Mouse (Mus musculus) gastrocnemius, adult 8-10 months (tissue): ENCODE data around the gene Mrpl50. TPM values are rescaled to one million over a fixed set of nuclear protein-coding genes. Genes with fewer than 3 reads are reported as not detected.

Experiments
- DNase-seq, 2 experiments: peaks; one replicate each; pipeline ENCODE4 v3.0.0; 2022; ENCODE audit warnings: low spot score in 2 of 2
- total RNA-seq, 4 experiments: library from RNA; stranded (reverse); gene quantifications; 2 replicates each; pipeline ENCODE4 v1.2.4; 2022

The Mrpl50 gene
- 10 to 100 TPM; 27.9 to 31.9 (median 31.3) TPM for total RNA-seq

DNA sequence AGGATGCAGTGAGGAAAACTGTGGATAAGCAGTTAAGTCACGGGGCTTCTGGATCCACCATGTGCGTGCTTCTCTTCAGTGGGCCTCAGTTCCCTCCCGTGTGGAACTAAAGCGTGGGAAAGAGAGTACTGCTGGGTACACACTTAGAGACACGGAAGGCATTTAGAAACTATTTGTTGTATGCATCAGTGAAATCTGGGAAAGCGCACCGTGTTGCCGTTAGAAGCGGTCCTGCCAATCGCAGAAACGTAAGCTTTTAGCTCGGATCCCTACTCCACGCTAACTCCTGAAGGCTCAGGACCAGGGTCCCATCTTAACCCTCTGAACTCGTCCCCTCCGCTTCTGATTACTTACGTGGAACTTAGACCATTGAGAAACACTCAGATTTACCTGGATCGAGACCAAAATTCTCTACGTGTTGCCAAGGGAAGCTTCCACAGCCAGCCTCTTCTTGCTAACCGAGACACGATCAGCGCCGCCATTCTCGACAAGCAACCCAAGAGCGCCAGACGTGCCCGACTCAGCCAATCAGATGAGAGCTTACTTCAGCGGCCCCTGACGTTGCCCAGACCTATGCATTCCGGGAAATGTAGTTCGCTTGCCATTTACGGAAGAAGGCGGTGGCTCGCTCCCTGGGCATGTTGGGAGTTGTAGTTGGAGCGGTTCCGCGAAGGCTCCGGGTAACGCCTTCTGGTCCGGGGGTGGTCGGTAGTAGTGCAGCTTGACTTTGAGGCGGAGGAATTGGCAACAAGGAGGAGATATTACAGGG lies at the start of gene Mrpl50, which contains the start of gene Zfp189:
Mrpl50 (minus strand) TSS at position 522 of the 769 bp plus-strand sequence.
Zfp189 (plus strand) TSS at position 605 of the 769 bp plus-strand sequence.
- peak; percentile 88 to 91 for DNase-seq

DNA sequence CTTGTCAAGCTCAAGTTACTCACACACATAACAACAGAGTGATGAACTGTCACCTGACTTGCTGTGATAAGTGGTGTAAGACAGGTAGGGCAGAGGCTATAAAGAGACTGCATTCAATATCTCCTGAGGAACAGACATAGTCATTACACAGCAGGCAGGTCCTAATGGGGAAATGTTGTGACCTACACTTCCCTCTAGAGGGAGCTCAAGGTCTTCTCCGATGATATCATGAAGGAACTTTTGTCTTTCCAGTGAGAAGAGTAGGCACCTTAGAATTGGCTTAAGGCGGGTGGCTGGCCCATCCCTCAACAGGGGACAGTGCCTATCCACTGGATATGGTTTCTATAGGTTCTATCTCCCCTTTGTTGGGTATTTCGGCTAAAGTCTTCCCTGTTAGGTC lies 46.7 kb upstream of the Mrpl50 start:
- peak; percentile 25 to 32 for DNase-seq

DNA sequence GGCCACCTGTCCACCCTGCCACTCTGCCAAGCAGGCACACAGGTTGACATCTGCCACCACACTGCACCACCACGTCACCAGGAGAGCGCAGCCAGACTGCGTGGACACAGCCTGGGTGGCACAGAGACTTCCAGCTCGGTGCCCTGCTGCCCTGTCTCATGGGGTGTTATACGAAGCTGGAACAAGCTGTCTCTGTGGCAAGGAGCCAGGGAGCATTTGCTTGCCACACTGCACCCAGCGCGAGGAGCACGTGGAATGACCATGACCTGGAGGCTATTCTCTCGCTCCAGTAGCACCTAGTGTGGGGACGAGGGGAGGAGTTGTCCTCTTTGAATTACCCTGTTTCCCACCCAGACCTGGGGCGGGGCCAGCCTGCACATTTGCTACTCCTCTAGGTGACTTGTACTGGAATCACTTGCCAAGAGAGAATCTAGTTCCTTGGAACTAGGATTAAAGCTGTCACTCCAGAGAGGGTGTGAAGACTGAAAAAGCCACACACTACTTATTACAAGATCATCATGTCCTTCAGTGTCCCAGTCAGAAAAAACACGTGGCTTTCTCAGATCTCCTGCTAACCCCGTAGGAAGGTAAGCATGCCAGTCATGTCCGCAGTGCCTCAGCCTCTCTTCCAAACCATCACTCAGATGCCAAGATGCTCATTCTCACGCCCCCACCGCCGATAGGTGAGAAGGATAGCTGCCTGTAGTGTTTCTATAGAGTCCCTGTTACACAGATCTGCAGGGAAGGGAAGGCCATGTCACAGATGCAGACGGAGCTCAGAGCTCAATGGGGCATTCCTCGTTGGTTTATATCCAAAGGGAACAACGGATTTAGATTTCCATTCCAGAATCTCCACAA lies 39.3 kb upstream of the Mrpl50 start:
- DNase-seq = peak; percentile 80 to 85

DNA sequence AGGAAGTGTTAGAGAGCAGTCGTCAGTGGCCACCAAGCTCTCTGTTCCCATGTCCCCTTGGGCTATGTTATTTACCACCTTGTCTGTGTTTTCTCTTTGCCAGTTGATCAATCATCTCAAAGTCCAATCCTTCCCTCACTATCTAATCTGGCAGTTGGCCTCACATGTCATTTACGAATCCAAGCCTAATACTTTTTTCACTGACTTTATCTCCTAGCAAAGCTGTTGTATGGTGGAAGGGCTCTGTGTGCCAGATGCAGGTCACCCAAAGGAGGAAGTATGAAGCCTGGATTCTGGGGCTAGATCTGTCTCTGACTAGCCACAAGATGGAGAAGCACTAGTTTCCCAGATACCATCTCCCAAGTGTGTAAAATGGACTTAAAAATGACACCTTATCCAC lies 37.3 kb upstream of the Mrpl50 start:
- DNase-seq = no peak

DNA sequence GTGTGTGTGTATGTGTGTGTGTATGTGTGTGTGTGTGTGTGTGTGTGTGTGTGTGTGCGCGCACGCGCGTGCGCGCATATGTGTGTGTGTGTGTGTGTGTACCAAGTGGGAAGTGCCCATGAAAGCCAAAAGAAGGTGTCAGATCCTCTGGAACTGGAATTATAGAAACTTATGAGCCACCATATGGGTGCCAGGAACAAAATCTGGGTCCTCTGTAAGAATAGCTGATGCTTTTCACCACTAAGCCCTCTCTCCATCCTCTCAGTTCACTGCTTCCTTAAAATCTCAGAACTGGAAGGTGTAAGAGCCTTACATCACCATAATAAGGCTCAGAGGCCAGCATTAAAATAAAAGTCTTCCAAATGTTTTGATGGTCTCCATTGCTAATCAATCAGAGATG lies 36.5 kb upstream of the Mrpl50 start:
- DNase-seq = no peak

DNA sequence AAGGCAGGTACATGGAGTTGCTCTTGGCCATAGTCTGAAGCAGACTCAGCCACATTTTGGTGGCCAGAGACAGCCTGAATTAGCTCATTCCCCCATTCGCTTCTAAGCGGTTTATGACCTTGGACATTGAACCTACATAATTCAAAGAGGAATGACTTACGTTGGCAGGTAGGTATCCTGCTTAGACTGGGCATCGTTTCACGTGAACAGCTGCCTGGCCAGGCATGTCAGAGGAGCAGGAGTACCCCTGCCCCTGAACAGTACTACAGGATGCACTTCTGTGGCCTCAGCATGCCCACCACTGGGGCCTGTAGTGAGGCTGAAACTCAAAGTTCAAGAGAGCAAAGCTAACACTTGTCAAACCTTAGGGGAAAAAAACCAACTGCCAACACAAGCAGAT lies 32.5 kb upstream of the Mrpl50 start:
- DNase-seq = no peak

DNA sequence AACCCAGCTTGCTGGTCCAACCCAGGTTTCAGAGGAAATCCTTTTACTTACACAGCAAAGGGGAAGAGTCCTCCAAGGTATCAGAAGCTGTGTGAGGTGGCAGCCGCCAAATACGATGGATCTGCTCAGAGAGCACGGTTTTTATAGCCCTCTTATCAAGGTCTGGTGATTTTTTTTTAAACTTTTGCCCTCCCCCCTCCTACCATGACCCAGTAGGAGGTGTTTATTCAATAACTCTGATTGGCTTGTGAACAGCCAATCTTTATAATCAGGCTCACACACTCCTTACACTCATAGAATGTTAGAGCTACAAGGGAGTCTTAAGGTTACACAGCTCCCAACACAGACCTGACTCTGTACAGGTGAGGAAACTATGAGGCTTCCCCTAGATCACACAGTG lies 28.5 kb upstream of the Mrpl50 start, which contains the start of gene Aldob:
Aldob (minus strand) TSS at position 164 of the 400 bp plus-strand sequence.
- DNase-seq = no peak

DNA sequence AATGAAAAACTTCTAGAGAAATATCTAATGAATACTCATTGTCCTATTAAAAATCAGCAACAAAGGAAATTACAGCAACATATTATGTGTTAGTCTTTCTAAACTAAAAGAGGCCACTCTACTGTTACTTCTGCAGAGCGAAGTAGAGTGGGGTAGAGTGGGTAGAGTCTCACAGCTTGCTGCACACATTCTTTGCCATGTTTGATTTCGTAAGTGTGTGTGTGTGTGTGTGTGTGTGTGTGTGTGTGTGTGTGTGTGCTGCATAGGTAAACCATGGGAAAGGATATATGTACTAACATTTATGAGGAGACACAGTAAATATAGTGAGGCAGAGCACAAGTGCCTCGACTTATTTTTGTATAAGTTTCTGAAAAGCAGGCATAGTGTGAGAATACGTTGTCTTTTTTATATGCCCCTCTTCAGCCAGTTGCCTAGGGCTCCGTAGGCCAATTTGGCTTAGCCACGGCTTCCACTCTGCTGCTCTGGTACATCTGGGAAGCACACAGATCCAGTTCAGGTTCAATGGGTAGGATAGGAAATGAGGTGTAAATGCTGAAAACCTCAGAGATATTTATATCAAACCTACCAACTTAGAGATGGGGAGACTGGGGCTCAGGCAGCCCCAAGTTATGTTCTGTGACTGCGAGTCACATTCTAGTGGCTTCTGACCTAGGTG lies 26.8 kb upstream of the Mrpl50 start:
- no peak for DNase-seq

DNA sequence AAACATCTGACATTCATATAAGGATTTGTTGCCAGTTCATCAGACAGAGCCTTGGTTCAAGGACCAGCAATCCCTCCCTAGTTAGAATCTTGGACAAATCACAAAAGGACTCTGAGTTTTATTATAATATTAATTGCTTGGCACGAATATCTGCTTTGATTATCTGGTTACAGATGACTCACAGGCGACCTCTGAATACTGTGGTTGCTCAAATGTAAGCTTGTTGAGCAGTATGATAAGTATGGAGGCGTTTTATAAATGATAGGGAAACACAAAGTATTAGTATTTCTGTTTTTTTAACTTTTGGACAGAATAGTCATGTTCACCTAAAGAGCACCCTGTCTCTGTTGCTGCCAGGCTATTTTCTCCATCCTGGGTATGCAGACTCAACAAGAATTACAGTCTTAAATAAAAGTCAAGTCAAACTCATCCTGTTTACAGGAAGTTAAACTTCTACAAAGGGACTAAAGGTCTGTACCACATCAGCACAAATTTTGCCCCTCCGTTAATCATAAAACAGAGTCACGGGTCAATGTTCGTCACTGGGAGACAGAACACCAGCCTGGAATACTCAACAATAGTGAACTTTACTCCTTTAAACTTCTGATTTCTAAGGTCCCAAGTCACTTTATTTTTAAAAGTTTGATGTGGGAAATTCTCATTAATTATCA lies 26.1 kb upstream of the Mrpl50 start:
- no peak for DNase-seq

DNA sequence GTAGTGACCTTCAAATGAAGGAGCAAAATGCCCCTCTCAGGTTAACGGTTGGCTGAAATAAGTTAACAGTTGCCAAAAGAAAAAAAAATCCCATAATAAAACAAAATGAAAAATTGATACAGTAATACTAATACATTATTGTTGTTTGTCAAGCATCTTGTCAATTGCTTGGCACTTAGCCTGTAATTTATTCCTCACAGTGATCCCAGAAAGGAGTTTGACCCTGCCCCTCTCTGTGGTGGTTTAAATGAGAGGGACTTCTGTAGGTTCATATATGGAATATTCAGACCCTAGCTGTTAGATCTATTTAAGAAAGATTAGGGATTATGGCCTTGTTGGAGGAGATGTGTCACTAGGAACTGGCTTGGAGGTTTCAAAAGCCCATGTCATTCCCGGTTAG lies 25.1 kb upstream of the Mrpl50 start:
- DNase-seq = no peak

DNA sequence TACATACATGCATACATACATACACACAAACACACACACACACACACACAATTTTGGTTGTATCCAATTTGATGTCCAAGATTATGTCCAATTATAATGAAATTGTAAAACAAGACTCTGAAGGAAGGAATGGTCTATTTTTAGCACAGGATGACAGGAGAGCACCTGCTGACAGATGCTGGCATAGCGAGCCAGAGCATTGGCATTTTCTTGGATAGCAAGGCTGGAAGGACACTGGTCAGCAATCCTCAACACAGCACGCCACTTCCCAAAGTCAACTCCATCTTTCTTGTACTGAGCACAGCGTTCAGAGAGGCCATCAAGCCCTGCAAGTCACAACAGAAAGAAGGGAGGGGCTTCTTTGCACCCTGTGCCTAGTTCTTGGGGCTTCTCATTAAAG lies 20.1 kb upstream of the Mrpl50 start:
- peak in 1 of 2 experiments; percentile 11 for DNase-seq

DNA sequence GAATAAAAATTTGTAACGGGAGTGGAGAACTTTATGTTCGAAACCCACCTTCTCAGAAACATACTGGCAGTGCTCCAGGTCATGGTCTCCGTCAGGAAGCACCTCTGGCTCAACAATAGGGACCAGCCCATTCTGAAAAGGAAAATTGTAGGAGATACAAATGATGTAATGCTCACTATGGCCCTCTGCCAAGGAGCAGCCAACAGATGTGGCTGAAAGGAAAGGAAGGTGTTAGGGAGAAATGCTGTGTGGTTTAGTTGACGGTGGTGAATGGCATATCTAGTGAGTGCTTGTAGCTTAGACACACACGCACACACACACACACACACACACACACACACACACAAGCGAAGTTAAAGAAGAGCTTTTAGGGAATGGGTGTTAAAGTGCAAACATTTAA lies 18.8 kb upstream of the Mrpl50 start:
- no peak for DNase-seq

DNA sequence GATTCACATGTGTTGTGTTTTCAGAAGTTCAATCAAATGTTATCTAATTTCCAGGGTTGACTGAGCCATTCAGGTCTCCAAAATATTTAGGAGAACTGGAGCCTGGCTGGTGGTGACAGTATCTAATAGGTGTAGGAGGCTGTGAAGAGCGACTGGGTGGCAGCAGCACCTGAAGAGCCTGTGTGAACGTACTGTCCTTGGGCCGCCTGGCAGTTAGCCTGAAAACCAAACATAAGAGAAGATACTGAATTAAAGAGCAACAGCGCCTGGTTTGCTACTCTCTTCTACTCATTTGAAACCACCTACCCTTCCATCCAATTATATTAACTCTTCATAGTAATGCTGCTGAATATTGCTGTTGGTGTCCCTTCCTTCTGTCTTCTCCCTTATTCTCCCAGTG lies 15.8 kb upstream of the Mrpl50 start:
- DNase-seq = no peak

DNA sequence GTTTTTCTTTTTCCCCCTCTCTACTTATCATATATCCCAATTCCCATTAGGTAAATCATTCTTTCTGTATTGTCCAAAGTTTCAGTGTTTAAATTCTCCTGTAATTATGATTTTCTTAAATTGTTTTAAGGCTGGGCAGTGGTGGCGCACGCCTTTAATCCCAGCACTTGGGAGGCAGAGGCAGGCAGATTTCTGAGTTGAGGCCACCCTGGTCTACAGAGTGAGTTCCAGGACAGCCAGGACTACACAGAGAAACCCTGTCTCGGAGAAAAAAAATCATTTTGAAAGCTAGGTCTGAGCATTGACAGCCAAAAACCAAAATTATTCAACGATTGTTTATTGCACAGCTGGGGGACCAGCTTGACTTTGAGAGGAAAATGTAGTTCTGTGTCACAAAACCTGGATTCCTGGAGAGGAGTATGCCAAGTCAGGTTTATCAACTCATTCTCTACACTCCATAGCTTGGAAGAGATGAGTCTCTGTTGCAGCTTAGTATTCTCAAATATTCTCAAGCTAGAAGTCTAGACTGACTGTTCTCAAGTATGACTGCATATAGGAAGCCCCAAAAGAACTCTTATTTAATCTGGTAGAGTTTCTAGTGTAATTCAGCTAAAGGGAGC lies 14.9 kb upstream of the Mrpl50 start:
- no peak for DNase-seq

DNA sequence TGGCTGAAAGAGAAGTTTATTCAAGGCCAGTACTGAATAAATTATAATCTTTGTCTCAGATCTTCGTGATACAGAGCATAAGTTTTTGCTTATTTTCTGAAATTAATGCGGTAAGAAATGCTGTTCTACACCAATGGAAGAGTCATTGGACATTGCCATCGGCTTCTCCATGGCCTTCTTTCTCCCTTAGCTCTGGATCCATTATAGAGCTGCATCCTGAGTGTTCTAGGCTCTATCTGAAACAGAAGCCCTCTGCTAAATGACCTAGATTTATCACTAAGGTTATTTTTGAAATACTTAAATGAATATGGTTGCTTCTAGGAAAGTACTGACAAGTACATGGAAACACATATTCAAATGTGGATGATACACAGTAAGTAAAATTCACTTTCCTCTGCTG lies 14.1 kb upstream of the Mrpl50 start:
- DNase-seq = no peak

DNA sequence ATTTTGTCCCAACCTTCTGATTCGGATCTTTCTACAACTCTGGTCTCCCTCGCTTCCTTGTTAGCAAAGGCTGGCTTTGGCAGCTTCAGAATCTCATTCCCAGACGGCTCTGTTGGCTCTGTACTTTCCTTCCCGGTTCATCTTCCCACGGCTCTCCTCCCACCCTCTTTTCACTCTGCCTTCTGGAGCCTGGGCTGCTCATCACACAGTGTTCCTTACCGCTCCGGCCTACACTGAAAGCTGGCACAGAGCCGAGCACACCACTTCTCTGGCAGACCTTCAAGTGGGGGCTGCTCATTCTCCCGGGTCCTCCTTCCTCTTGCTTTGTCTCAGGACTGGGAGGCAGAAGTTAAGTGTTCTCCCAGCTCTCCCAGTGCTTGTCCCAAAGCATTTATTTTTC lies 1.7 kb upstream of the Mrpl50 start:
- DNase-seq = no peak

DNA sequence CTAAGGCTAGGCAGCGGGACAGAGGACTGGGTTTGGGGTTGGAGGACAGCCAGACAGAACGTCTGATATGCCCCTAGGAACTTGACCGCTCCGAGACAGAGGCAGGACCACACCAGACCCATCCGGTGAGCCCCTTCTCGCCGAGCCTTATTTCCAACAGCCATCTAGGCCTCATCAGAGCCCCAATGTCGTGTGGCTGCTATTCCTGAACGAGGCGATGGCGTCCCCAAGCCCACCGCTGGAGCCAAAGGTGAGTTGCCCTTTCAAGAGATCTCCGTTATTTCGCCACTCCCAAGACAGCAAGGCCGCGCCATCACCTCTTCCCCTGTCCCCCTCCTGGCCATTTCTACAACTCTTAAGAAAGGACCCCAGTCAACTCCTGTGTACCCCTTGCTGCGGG lies 453 bp upstream of the Mrpl50 start:
- DNase-seq = no peak

DNA sequence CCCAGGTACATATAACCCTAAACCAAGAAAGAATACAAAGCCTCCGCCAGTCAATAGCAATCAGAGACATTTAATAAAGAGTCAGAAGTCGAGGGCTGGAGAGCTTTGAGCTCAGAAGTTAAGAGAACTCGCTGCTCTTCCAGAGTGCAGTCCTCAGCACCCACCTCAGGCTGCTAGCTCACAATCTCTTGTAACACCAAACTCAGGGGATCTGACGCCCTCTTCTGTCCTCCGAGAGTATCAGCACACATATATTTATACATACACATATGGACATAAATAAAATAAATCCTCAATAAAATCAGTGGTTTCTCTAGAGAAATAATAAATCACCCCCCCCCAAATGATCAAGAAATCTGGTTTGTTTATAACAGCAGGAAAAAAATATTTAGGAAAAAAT lies 1.4 kb downstream of the Mrpl50 start:
- DNase-seq = no peak

DNA sequence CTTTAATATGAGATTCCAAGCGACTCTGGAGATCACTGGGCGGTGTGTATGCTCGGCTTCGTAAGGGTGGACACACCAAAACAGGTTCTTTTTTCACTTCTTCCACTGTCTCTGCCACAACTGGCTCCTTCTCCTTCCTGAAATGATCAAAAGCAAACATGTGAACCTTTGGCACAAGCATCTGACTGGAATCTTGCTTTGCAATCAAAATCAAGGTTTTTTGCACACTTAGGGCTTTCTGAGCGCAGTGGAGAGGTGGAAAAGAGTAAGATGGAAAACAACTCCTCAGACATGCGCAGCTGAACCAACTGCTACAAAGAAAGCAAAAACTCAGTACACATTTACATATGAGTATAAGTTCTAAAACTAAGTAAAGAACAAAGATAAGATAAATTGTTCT lies 6.5 kb downstream of the Mrpl50 start:
- no peak for DNase-seq

DNA sequence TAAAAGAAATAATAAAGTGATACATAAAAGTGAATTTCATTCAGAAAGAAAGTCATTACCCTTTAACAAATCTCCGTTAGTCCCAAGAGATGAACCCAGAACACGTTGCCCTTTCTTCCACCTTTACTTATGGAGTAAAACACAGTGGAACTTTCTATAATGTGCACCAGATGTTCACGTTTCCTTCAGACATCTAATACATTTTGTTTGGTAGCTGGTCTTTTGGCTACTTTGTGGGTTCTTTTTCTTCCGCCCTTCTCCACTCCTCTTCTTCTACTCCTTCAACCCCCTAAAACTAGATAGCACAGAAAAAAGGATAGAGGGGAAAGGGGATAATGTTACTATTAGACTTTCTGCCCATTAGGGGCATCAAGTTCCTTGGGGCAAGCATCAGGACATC lies 8.3 kb downstream of the Mrpl50 start:
- no peak for DNase-seq
